Mouse (Mus musculus) ES-E14 (cell line): ENCODE data around the gene Glrx5. TPM values are rescaled to one million over a fixed set of nuclear protein-coding genes. Genes with fewer than 3 reads are reported as not detected.

Source experiments
- DNase-seq: peaks from one replicate; pipeline ENCODE4 v3.0.0-alpha.2; 2013; ENCODE audit warnings: low read depth, low spot score
- H3K27ac ChIP-seq: 2 replicates; pipeline ENCODE4 v1.5.1; 2012; ENCODE audit warnings: low read depth, mild to moderate bottlenecking, low read length, moderate library complexity, mixed read lengths; ENCODE audit not compliant: poor library complexity, insufficient read depth, severe bottlenecking
- H3K36me3 ChIP-seq: 2 replicates; pipeline ENCODE4 v1.6.1; 2012; ENCODE audit warnings: mild to moderate bottlenecking, low read length, moderate library complexity, mixed read lengths; ENCODE audit not compliant: control insufficient read depth, poor library complexity, insufficient read depth, severe bottlenecking
- H3K4me1 ChIP-seq, 2 experiments: fragments of 150-350 bp in 1 of 2; sonication (generic) in 1 of 2; 2 replicates each; pipeline ENCODE4 v1.6.1; 2012; ENCODE audit warnings: low read length in 2 of 2, mild to moderate bottlenecking in 1 of 2, mixed read lengths in 1 of 2; ENCODE audit not compliant: control insufficient read depth in 2 of 2, insufficient read depth in 2 of 2, poor library complexity in 1 of 2
- H3K4me3 ChIP-seq, 2 experiments: fragments of 150-350 bp in 1 of 2; sonication (generic) in 1 of 2; 2 replicates each; pipeline ENCODE4 v1.5.1; 2012; ENCODE audit warnings: low read length in 2 of 2, low read depth in 1 of 2, mild to moderate bottlenecking in 1 of 2, mixed read lengths in 1 of 2; ENCODE audit not compliant: insufficient read depth in 1 of 2, poor library complexity in 1 of 2, severe bottlenecking in 1 of 2
- H3K9ac ChIP-seq: 2 replicates; pipeline ENCODE4 v1.6.1; 2012; ENCODE audit warnings: low read depth, mild to moderate bottlenecking, low read length, mixed read lengths; ENCODE audit not compliant: poor library complexity, insufficient read depth, severe bottlenecking
- H3K9me3 ChIP-seq: fragments of 150-350 bp; sonication (generic); 2 replicates; pipeline ENCODE4 v1.6.1; 2012; ENCODE audit warnings: low read depth, mild to moderate bottlenecking, low read length; ENCODE audit not compliant: control insufficient read depth, insufficient read depth
- CHD2 ChIP-seq: IDR thresholded peaks from 2 replicates; pipeline ENCODE4 v1.6.1; 2014; ENCODE audit warnings: mild to moderate bottlenecking, low read depth, low read length, inconsistent platforms
- HCFC1 ChIP-seq: IDR thresholded peaks from 2 replicates; pipeline ENCODE4 v1.6.1; 2012; ENCODE audit warnings: low read length, inconsistent platforms, borderline replicate concordance; ENCODE audit not compliant: insufficient read depth
- MAFK ChIP-seq: IDR thresholded peaks from 2 replicates; pipeline ENCODE4 v1.6.1; 2014; ENCODE audit warnings: mild to moderate bottlenecking, low read depth, low read length, inconsistent platforms; ENCODE audit not compliant: insufficient read depth
- ZC3H11A ChIP-seq: IDR thresholded peaks from 2 replicates; pipeline ENCODE4 v1.6.1; 2012; ENCODE audit warnings: low read depth, mild to moderate bottlenecking, inconsistent platforms, low read length, borderline replicate concordance
- ZNF384 ChIP-seq: IDR thresholded peaks from 2 replicates; pipeline ENCODE4 v1.6.1; 2012; ENCODE audit warnings: low read depth, low read length, inconsistent platforms
- in situ Hi-C, 2 experiments: fragments of 600-800 bp; cut with MboI; formaldehyde crosslinking; loops; one replicate each; pipeline ENCODE4 v1.15.1; 2025; ENCODE audit warnings: low sequenced_read_pairs in 2 of 2, inconsistent platforms in 1 of 2; ENCODE audit not compliant: unreplicated experiment in 2 of 2
- total RNA-seq: library from RNA; depleted of rRNA; stranded (reverse); fragments of 300-350 nt; gene quantifications from 2 replicates; pipeline ENCODE4 v1.2.3, GENCODE M21; 2012

Glrx5 gene
- total RNA-seq, 1 experiment: 39.4 TPM

GRCm38 (mm10) chr12:105002340-105003132, 30.0 kb upstream of the Glrx5 start:
- H3K9ac ChIP-seq: no peak overlapping the region
- DNase-seq: no peak
- in situ Hi-C loops: no loop called here

GRCm38 (mm10) chr12:105003158-105003557, 29.3 kb upstream of the Glrx5 start:
- no peak for TF ChIP-seq MAFK
- Histone ChIP-seq H3K27ac (no peak overlapping the region), H3K9me3 (no peaks in the 10 kb centered on the region)

More at GRCm38 (mm10) chr12:105002340-105003132, 30.0 kb upstream of the Glrx5 start:
- peaks cover 4 to 29% of the 10 kb centered on the region in 2 experiments; a peak in 3 of 4 replicates for H3K4me1 ChIP-seq
- H3K9me3 ChIP-seq: no peaks in the 10 kb centered on the region
- H3K4me3 ChIP-seq: no peak overlapping the region
- no peak overlapping the region for H3K27ac ChIP-seq
- no peaks in the 10 kb centered on the region for H3K36me3 ChIP-seq
- TF ChIP-seq CHD2 (no peak), ZNF384 (no peak), ZC3H11A (no peak), HCFC1 (no peak), MAFK (no peak)

DNA sequence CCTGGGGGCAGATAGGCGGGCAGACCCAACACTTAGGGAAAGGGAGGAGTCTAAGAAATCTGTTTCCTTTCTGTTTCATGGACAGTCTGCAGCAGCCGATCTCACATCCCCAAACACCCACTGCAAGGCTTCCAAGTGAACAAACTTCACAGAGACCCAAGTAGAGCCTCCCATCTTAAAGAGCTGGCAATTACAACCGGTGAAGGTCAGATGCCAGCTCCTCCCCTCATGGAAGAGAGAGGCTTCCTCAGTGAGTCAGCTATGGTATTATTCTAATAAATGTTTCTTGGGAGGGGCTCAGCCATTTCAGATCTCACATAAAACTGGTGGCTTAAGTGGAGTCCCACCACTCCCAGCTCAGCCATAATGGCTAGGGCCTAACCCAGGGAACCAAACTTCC, 28.8 kb upstream of the Glrx5 start:
- H3K4me3 ChIP-seq: no peak overlapping the region
- no peak overlapping the region for H3K9ac ChIP-seq
- peaks cover 3 to 29% of the 10 kb centered on the region in 2 experiments; a peak in 3 of 4 replicates for H3K4me1 ChIP-seq
- no peak overlapping the region for H3K27ac ChIP-seq
- in situ Hi-C loops: no loop called here
- no peaks in the 10 kb centered on the region for H3K36me3 ChIP-seq
- no peak for DNase-seq
- H3K9me3 ChIP-seq: no peaks in the 10 kb centered on the region
- no peak for TF ChIP-seq ZC3H11A
- no peak for TF ChIP-seq CHD2
- TF ChIP-seq MAFK: no peak
- TF ChIP-seq ZNF384: no peak
- no peak for TF ChIP-seq HCFC1

More at GRCm38 (mm10) chr12:105003158-105003557, 29.3 kb upstream of the Glrx5 start:
- Histone ChIP-seq H3K4me3 (no peak overlapping the region), H3K36me3 (no peaks in the 10 kb centered on the region), H3K4me1 (peaks cover 4 to 27% of the 10 kb centered on the region in 2 experiments; a peak in 3 of 4 replicates), H3K9ac (no peak overlapping the region)
- in situ Hi-C loops: no loop called here
- DNase-seq: no peak

- H3K9ac ChIP-seq: no peak overlapping the region
- no peak for DNase-seq
- no peaks in the 10 kb centered on the region for H3K36me3 ChIP-seq
- TF ChIP-seq ZC3H11A: no peak
- TF ChIP-seq CHD2: no peak
- no peak for TF ChIP-seq ZNF384
- TF ChIP-seq MAFK: no peak
- no peak for TF ChIP-seq HCFC1
- no peak overlapping the region for H3K4me3 ChIP-seq
- peaks cover 0 to 30% of the 10 kb centered on the region in 2 experiments; a peak in 3 of 4 replicates for H3K4me1 ChIP-seq
- H3K27ac ChIP-seq: no peak overlapping the region
- in situ Hi-C loops: no loop called here
- no peaks in the 10 kb centered on the region for H3K9me3 ChIP-seq
Observed at GRCm38 (mm10) chr12:105004956-105005714, 27.4 kb upstream of the Glrx5 start.
